Comparison of ENCODE assay signal across 14 mouse cellular contexts in genomic region chr1:193191675-193192283, GRCm38 (mm10). TPM values are rescaled to one million over a fixed set of nuclear protein-coding genes. Genes with fewer than 3 reads are reported as not detected.
DNase-seq lines count a peak whose midpoint lies in the region; TF ChIP-seq lines count a peak whose summit lies in the region.
"Had no signal": no experiment of that assay in that cellular context is flagged by ENCODE, and none has a peak within 500 bp of the region (broad histone marks: within the 10 kb centered on the region; RNA-seq: fewer than 3 reads in every experiment).

No protein-coding gene starts in this region.

- peak overlapping the region; percentile 37; the same call in 1 of the 2 replicates for H3K27ac ChIP-seq in layer of hippocampus, adult 2 months
- H3K27ac ChIP-seq in CH12.LX (ENCODE audit: insufficient read depth, low read depth) (peak overlapping the region; percentile 13), macrophage (peak overlapping the region; percentile 82)
- peak overlapping the region; percentile 67; the same call in 1 of the 2 replicates for H3K27ac ChIP-seq in heart, embryonic 10.5 days
- H3K27ac ChIP-seq: embryonic facial prominence, embryonic 12.5 days; hindbrain, embryonic 15.5 days; limb, embryonic 12.5 days had no signal

- no peak for TF ChIP-seq POLR2A in CH12.LX (IDR thresholded peaks at IDR 0.05; ENCODE audit: low read depth, low read length)

- TF ChIP-seq CTCF in layer of hippocampus, adult 2 months (conservative IDR thresholded peaks at IDR 0.05) = no peak
- TF ChIP-seq CTCF in CH12.LX (conservative IDR thresholded peaks at IDR 0.05 in 1 of 2, IDR thresholded peaks at IDR 0.05 in 1 of 2; ENCODE audit: low read depth in 2 of 2, low read length in 2 of 2) = no peak

- WGBS in heart, embryonic 10.5 days = 75% methylated on average over 7 of the region's 7 CpGs
- WGBS in macrophage (ENCODE audit: missing documents) = 6% methylated on average over 7 of the region's 7 CpGs

- DNase-seq in layer of hippocampus, adult 2 months (ENCODE audit: low spot score in 2 of 2) = no peak
- DNase-seq in layer of hippocampus, postnatal 10 days (ENCODE audit: low spot score in 2 of 2) = no peak
- DNase-seq in CH12.LX (ENCODE audit: extremely low read depth) = no peak
- DNase-seq in heart, embryonic 10.5 days (ENCODE audit: low spot score) = no peak
- DNase-seq in right cerebral cortex, postnatal 4 days = no peak
- DNase-seq in kidney, postnatal 10 days = no peak
- DNase-seq in embryo, embryonic 9.5 days (ENCODE audit: extremely low spot score) = no peak
- DNase-seq: forebrain, postnatal 0 days; kidney, postnatal 36 days; right cerebral cortex, adult 18-20 months had no signal

- no peak overlapping the region for H3K9ac ChIP-seq in CH12.LX (ENCODE audit: insufficient read depth, low read depth)
- H3K9ac ChIP-seq: embryonic facial prominence, embryonic 12.5 days; forebrain, postnatal 0 days; hindbrain, embryonic 15.5 days; limb, embryonic 12.5 days had no signal

- peaks cover 6% of the 10 kb centered on the region; the same call in 1 of the 2 replicates for H3K79me2 ChIP-seq in CH12.LX (replicated peaks; ENCODE audit: control insufficient read depth, extremely low read depth, insufficient read depth, poor library complexity, severe bottlenecking)
- H3K79me2 ChIP-seq in macrophage (ENCODE audit: inconsistent target) = no peaks in the 10 kb centered on the region

- TF ChIP-seq RAD21 in CH12.LX (IDR thresholded peaks at IDR 0.05; ENCODE audit: low read depth, low read length) = no peak

- H3K4me3 ChIP-seq in layer of hippocampus, adult 2 months = no peak overlapping the region
- no peak overlapping the region for H3K4me3 ChIP-seq in CH12.LX (replicated peaks in 1 of 3; ENCODE audit: low read depth in 2 of 3, low read length in 2 of 3, poor library complexity in 1 of 3)
- no peak overlapping the region for H3K4me3 ChIP-seq in heart, embryonic 10.5 days
- H3K4me3 ChIP-seq in macrophage (ENCODE audit: inconsistent target) = no peak overlapping the region
- H3K4me3 ChIP-seq: embryonic facial prominence, embryonic 12.5 days; hindbrain, embryonic 15.5 days; limb, embryonic 12.5 days had no signal

- no peaks in the 10 kb centered on the region for H3K27me3 ChIP-seq in CH12.LX (replicated peaks)
- H3K27me3 ChIP-seq in heart, embryonic 10.5 days (ENCODE audit: insufficient read depth, poor library complexity, severe bottlenecking) = no peaks in the 10 kb centered on the region
- H3K27me3 ChIP-seq: embryonic facial prominence, embryonic 12.5 days; hindbrain, embryonic 15.5 days; limb, embryonic 12.5 days had no signal

- H3K9me3 ChIP-seq in CH12.LX (replicated peaks; ENCODE audit: low read length) = no peaks in the 10 kb centered on the region
- H3K9me3 ChIP-seq in heart, embryonic 10.5 days = no peaks in the 10 kb centered on the region
- H3K9me3 ChIP-seq: embryonic facial prominence, embryonic 12.5 days; hindbrain, embryonic 15.5 days; limb, embryonic 12.5 days had no signal

- TF ChIP-seq EP300 in CH12.LX (IDR thresholded peaks at IDR 0.05; ENCODE audit: low read length) = no peak

- H3K4me1 ChIP-seq in CH12.LX (ENCODE audit: control insufficient read depth in 1 of 2, insufficient read depth in 2 of 2) = peaks cover 10 to 80% of the 10 kb centered on the region in 2 experiments
- peaks cover 27% of the 10 kb centered on the region for H3K4me1 ChIP-seq in heart, embryonic 10.5 days

- dilution Hi-C loops in CH12.LX (cut with MboI; ENCODE audit: extremely low pct_ligation_motif_present, extremely low pct_unique_long_range_greater_than_20kb, low sequenced_read_pairs) = no loop called here

- H3K36me3 ChIP-seq in CH12.LX (replicated peaks in 1 of 2; ENCODE audit: control insufficient read depth in 1 of 2, insufficient read depth in 1 of 2, low read length in 1 of 2) = peaks cover 87 to 94% of the 10 kb centered on the region in 2 experiments
- no peaks in the 10 kb centered on the region for H3K36me3 ChIP-seq in heart, embryonic 10.5 days
- peaks cover 67% of the 10 kb centered on the region for H3K36me3 ChIP-seq in macrophage (ENCODE audit: inconsistent target)
- H3K36me3 ChIP-seq: embryonic facial prominence, embryonic 12.5 days; hindbrain, embryonic 15.5 days; limb, embryonic 12.5 days had no signal

- H3K4me2 ChIP-seq in CH12.LX (ENCODE audit: insufficient read depth, low read depth, poor library complexity, severe bottlenecking) = no peak overlapping the region
- H3K4me2 ChIP-seq: embryonic facial prominence, embryonic 12.5 days; hindbrain, embryonic 15.5 days; limb, embryonic 12.5 days had no signal

- in situ Hi-C loops in CH12.LX (cut with MboI; ENCODE audit: low pct_ligation_motif_present, low pct_unique_long_range_greater_than_20kb, low sequenced_read_pairs) = no loop called here

TF ChIP-seq in CH12.LX, 34 proteins besides CTCF, POLR2A, EP300 and RAD21:
- TF ChIP-seq ETS1 (conservative IDR thresholded peaks at IDR 0.05; ENCODE audit: low read depth, low read length) = no peak
- no peak for TF ChIP-seq GABPA (IDR thresholded peaks at IDR 0.05; ENCODE audit: insufficient replicate concordance, low read depth, low read length)
- TF ChIP-seq USF2 (conservative IDR thresholded peaks at IDR 0.05; ENCODE audit: low read depth, low read length) = no peak
- TF ChIP-seq RCOR1 (conservative IDR thresholded peaks at IDR 0.05; ENCODE audit: low read depth, low read length) = no peak
- no peak for TF ChIP-seq CHD2 (IDR thresholded peaks at IDR 0.05; ENCODE audit: low read length)
- no peak for TF ChIP-seq CHD1 (IDR thresholded peaks at IDR 0.05; ENCODE audit: low read depth, low read length)
- no peak for TF ChIP-seq BHLHE40 (IDR thresholded peaks at IDR 0.05; ENCODE audit: low read depth, low read length)
- TF ChIP-seq ELF1 (IDR thresholded peaks at IDR 0.05; ENCODE audit: low read depth, low read length) = no peak
- no peak for TF ChIP-seq MXI1 (IDR thresholded peaks at IDR 0.05; ENCODE audit: low read depth, low read length)
- no peak for TF ChIP-seq MYC (IDR thresholded peaks at IDR 0.05; ENCODE audit: low read depth, low read length)
- TF ChIP-seq IRF4 (IDR thresholded peaks at IDR 0.05; ENCODE audit: low read depth, low read length) = no peak
- TF ChIP-seq ZKSCAN1 (IDR thresholded peaks at IDR 0.05; ENCODE audit: borderline replicate concordance, low read depth, low read length) = no peak
- no peak for TF ChIP-seq HCFC1 (IDR thresholded peaks at IDR 0.05; ENCODE audit: low read depth, low read length)

RNA-seq across cellular contexts. Expression of gene Traf3ip3, which starts 9.7 kb away (rescaled TPM):
- 1 to 10 TPM; 1.6 to 2.4 TPM for total RNA-seq in layer of hippocampus, adult 2 months (2021)
- 1 to 10 TPM; 2.7 to 3.0 TPM for total RNA-seq in layer of hippocampus, postnatal 10 days (2021)
- total RNA-seq in CH12.LX (2012; rRNA removed) = 72.9 and 80.1 TPM in 2 replicates
- 68.8 and 76.0 TPM in 2 replicates for total RNA-seq in CH12.LX (2014; rRNA removed)
- polyA plus RNA-seq in CH12.LX (2012; ENCODE audit: insufficient read length, low read depth) = 60.9 and 96.4 TPM in 2 replicates
- 1.6 and 1.9 TPM in 2 replicates for polyA plus RNA-seq in heart, embryonic 10.5 days (2016; fragmentation: Nextera tagmentation; extraction: Ambion mirVana)
- total RNA-seq in macrophage (2018; cell fraction: chromatin; rRNA removed) = 100 to 1,000 TPM in 4 of 26 experiments, 10 to 100 TPM in 14, 1 to 10 TPM in 8; 1.4 to 135 (median 39.9) TPM
- 10 to 100 TPM in 24 of 26 experiments, 1 to 10 TPM in 2; 7.9 to 35.0 (median 23.5) TPM for total RNA-seq in macrophage (2018; cell fraction: cytosol; rRNA removed)
- total RNA-seq in macrophage (2018; cell fraction: nucleus; rRNA removed) = 10 to 100 TPM in 21 of 26 experiments, 1 to 10 TPM in 5; 6.1 to 69.8 (median 28.1) TPM
- 10.8 to 32.5 TPM (median 15.4 TPM) in 3 replicates for polyA plus RNA-seq in macrophage (2018)

RNA-seq across cellular contexts. Expression of gene Lamb3, which starts 15.7 kb away (rescaled TPM):
- total RNA-seq in layer of hippocampus, adult 2 months (2021) = 1 to 10 TPM in 1 of 2 experiments, under 1 TPM in 1; 0.82 to 1.4 TPM
- 1 to 10 TPM; 1.2 to 1.8 TPM for total RNA-seq in layer of hippocampus, postnatal 10 days (2021)
- total RNA-seq in CH12.LX (2012; rRNA removed) = 10.1 and 10.2 TPM in 2 replicates
- total RNA-seq in CH12.LX (2014; rRNA removed) = 14.1 and 14.6 TPM in 2 replicates
- polyA plus RNA-seq in CH12.LX (2012; ENCODE audit: insufficient read length, low read depth) = 7.8 and 12.3 TPM in 2 replicates
- polyA plus RNA-seq in heart, embryonic 10.5 days (2016; fragmentation: Nextera tagmentation; extraction: Ambion mirVana) = 1.7 and 2.4 TPM in 2 replicates
- 1 to 10 TPM in 3 of 26 experiments, under 1 TPM in 6, not detected in 17; 0.37 to 2.2 (median 0.75) TPM for total RNA-seq in macrophage (2018; cell fraction: chromatin; rRNA removed)
- under 1 TPM in 20 of 26 experiments, not detected in 6; 0.03 to 0.92 (median 0.09) TPM for total RNA-seq in macrophage (2018; cell fraction: cytosol; rRNA removed)
- 1 to 10 TPM in 2 of 26 experiments, under 1 TPM in 8, not detected in 16; 0.11 to 3.0 (median 0.21) TPM for total RNA-seq in macrophage (2018; cell fraction: nucleus; rRNA removed)
- polyA plus RNA-seq in macrophage (2018) = 0.05 TPM in 1 of 3 replicates, not detected in the others

RNA-seq across cellular contexts. Expression of gene A130010J15Rik, which starts 23.9 kb away (rescaled TPM):
- total RNA-seq in layer of hippocampus, adult 2 months (2021) = 1 to 10 TPM; 5.1 to 5.3 TPM
- 1 to 10 TPM; 6.7 to 7.3 TPM for total RNA-seq in layer of hippocampus, postnatal 10 days (2021)
- total RNA-seq in CH12.LX (2012; rRNA removed) (20.8 and 22.4 TPM in 2 replicates), CH12.LX (2014; rRNA removed) (18.6 and 19.4 TPM in 2 replicates)
- polyA plus RNA-seq in CH12.LX (2012; ENCODE audit: insufficient read length, low read depth) (6.5 and 9.1 TPM in 2 replicates), macrophage (2018) (4.8 to 6.7 TPM (median 4.8 TPM) in 3 replicates)
- 15.3 and 16.5 TPM in 2 replicates for polyA plus RNA-seq in heart, embryonic 10.5 days (2016; fragmentation: Nextera tagmentation; extraction: Ambion mirVana)
- 1 to 10 TPM in 14 of 26 experiments, under 1 TPM in 7, not detected in 5; 0.29 to 7.1 (median 1.9) TPM for total RNA-seq in macrophage (2018; cell fraction: chromatin; rRNA removed)
- 1 to 10 TPM in 25 of 26 experiments, under 1 TPM in 1; 0.57 to 6.1 (median 5.3) TPM for total RNA-seq in macrophage (2018; cell fraction: cytosol; rRNA removed)
- 1 to 10 TPM in 24 of 26 experiments, under 1 TPM in 2; 0.75 to 7.7 (median 2.2) TPM for total RNA-seq in macrophage (2018; cell fraction: nucleus; rRNA removed)

RNA-seq across cellular contexts. Expression of gene Irf6, which starts 38.9 kb away (rescaled TPM):
- total RNA-seq in layer of hippocampus, adult 2 months (2021) = under 1 TPM; 0.49 to 0.66 TPM
- total RNA-seq in layer of hippocampus, postnatal 10 days (2021) = 1 to 10 TPM; 1.0 TPM
- total RNA-seq in CH12.LX (2012; rRNA removed) (9.7 and 13.0 TPM in 2 replicates), CH12.LX (2014; rRNA removed) (0.31 and 0.58 TPM in 2 replicates)
- polyA plus RNA-seq in CH12.LX (2012; ENCODE audit: insufficient read length, low read depth) (0.35 and 0.43 TPM in 2 replicates), macrophage (2018) (not detected in 3 replicates)
- 3.1 and 4.7 TPM in 2 replicates for polyA plus RNA-seq in heart, embryonic 10.5 days (2016; fragmentation: Nextera tagmentation; extraction: Ambion mirVana)
- not detected for total RNA-seq in macrophage (2018; cell fraction: chromatin; rRNA removed)
- under 1 TPM in 3 of 26 experiments, not detected in 23; 0.04 to 0.31 (median 0.07) TPM for total RNA-seq in macrophage (2018; cell fraction: cytosol; rRNA removed)
- not detected for total RNA-seq in macrophage (2018; cell fraction: nucleus; rRNA removed)

Comparison
In these comparisons a context has a peak if more than half of its experiments do, and no peak if none do; other contexts are left out.
1. H3K27ac ChIP-seq: peak in every context shown above with its lines; median percentile 82 in macrophage; 67 in heart, embryonic 10.5 days; 37 in layer of hippocampus, adult 2 months; 13 in CH12.LX.
2. RNA of gene Traf3ip3, which starts 9.7 kb away (total RNA-seq): 68.8 to 80.1 TPM in CH12.LX; 2.7 to 3.0 TPM in layer of hippocampus, postnatal 10 days and 1.6 to 2.4 TPM in layer of hippocampus, adult 2 months; every median in the first group is over 10 times any median in the second.